Mouse (Mus musculus) testis, adult 2 months (tissue): ENCODE data around the gene Ncr1.

Experiments used
- CTCF ChIP-seq: fragments of 200-500 bp; IDR thresholded peaks from 2 replicates; pipeline ENCODE4 v1.5.1; 2012; ENCODE audit warnings: low read depth, mild to moderate bottlenecking, inconsistent platforms, low read length, moderate library complexity; ENCODE audit not compliant: control insufficient read depth, insufficient read depth, insufficient replicate concordance
- POLR2A ChIP-seq: fragments of 200-500 bp; IDR thresholded peaks from 2 replicates; pipeline ENCODE4 v1.6.1; 2012; ENCODE audit warnings: low read depth, mild to moderate bottlenecking, inconsistent platforms, low read length, moderate library complexity; ENCODE audit not compliant: control insufficient read depth

GRCm38 (mm10) chr7:4292638-4293037 lies 44.9 kb upstream of the Ncr1 start:
- no peak for TF ChIP-seq CTCF
- TF ChIP-seq POLR2A, result no peak
